Mouse (Mus musculus) forebrain, embryonic 13.5 days (tissue): ENCODE data around the gene Nif3l1. TPM values are rescaled to one million over a fixed set of nuclear protein-coding genes. Genes with fewer than 3 reads are reported as not detected.
A peak's percentile ranks its signal among the peaks of the same experiment; 100 is the strongest.

Experiments
- ATAC-seq: fragments of 200-750 bp; cut with Nextera tagmentation; 2 replicates; pipeline ENCODE4 v1.8.0; 2017
- H3K27ac ChIP-seq: fragments of 300-500 bp; sonication (generic); 2 replicates; pipeline ENCODE4 v1.5.1; 2015; ENCODE audit warnings: inconsistent platforms, mild to moderate bottlenecking, moderate library complexity
- H3K27me3 ChIP-seq: fragments of 300-500 bp; sonication (generic); 2 replicates; pipeline ENCODE4 v1.6.1; 2015; ENCODE audit warnings: mild to moderate bottlenecking, inconsistent platforms
- H3K36me3 ChIP-seq: fragments of 300-500 bp; sonication (generic); 2 replicates; pipeline ENCODE4 v1.6.1; 2015; ENCODE audit warnings: mild to moderate bottlenecking, inconsistent platforms; ENCODE audit not compliant: poor library complexity, severe bottlenecking
- H3K4me1 ChIP-seq: fragments of 300-500 bp; sonication (generic); 2 replicates; pipeline ENCODE4 v1.6.1; 2015; ENCODE audit warnings: inconsistent platforms
- H3K4me2 ChIP-seq: fragments of 300-500 bp; sonication (generic); 2 replicates; pipeline ENCODE4 v1.6.1; 2015; ENCODE audit warnings: inconsistent platforms, mild to moderate bottlenecking, moderate library complexity
- H3K4me3 ChIP-seq: fragments of 300-500 bp; sonication (generic); 2 replicates; pipeline ENCODE4 v1.5.1; 2015; ENCODE audit warnings: mild to moderate bottlenecking, inconsistent platforms
- H3K9ac ChIP-seq: fragments of 300-500 bp; sonication (generic); 2 replicates; pipeline ENCODE4 v1.6.1; 2015; ENCODE audit warnings: mild to moderate bottlenecking, inconsistent platforms
- H3K9me3 ChIP-seq: fragments of 300-500 bp; sonication (generic); replicated peaks from 2 replicates; pipeline ENCODE4 v1.6.1; 2016; ENCODE audit warnings: inconsistent platforms
- WGBS: fragments of 180-500 bp; shearing (Covaris S2); methylation state at CpG from one replicate; pipeline ENCODE4 v1.1.7; 2015; 5-methylcytosine and 5-hydroxymethylcytosine counted together
- polyA plus RNA-seq: library from polyadenylated mRNA; unstranded; fragments of >200 nt; fragmentation: Nextera tagmentation; extraction: Ambion mirVana; gene quantifications from 2 replicates; pipeline ENCODE4 v1.2.1, GENCODE M21; 2015

Nif3l1 gene
- polyA plus RNA-seq, 1 experiment from 2014 or later = 64.1 TPM

GRCm38 (mm10) chr1:58460566-58460965 lies 15.6 kb downstream of the Nif3l1 start:
- H3K9ac ChIP-seq = no peak overlapping the region
- WGBS = 94% methylated on average over 3 of the region's 3 CpGs
- H3K4me1 ChIP-seq = no peaks in the 10 kb centered on the region
- H3K4me3 ChIP-seq = no peak overlapping the region
- no peak overlapping the region for H3K4me2 ChIP-seq
- H3K9me3 ChIP-seq = no peaks in the 10 kb centered on the region
- H3K27me3 ChIP-seq = no peaks in the 10 kb centered on the region
- ATAC-seq = no peak
- peaks cover 96% of the 10 kb centered on the region for H3K36me3 ChIP-seq
- H3K27ac ChIP-seq = no peak overlapping the region

- Histone ChIP-seq H3K9me3 (no peaks in the 10 kb centered on the region), H3K27ac (no peak overlapping the region), H3K27me3 (no peaks in the 10 kb centered on the region), H3K36me3 (peaks cover 90% of the 10 kb centered on the region), H3K9ac (no peak overlapping the region), H3K4me1 (no peaks in the 10 kb centered on the region), H3K4me2 (no peak overlapping the region), H3K4me3 (no peak overlapping the region)
- ATAC-seq = no peak
- 92% methylated on average over 2 of the region's 2 CpGs for WGBS
Observed at GRCm38 (mm10) chr1:58463935-58464334, 19.0 kb downstream of the Nif3l1 start.

- Histone ChIP-seq H3K27ac (no peak overlapping the region), H3K4me2 (no peak overlapping the region), H3K27me3 (no peaks in the 10 kb centered on the region), H3K9ac (no peak overlapping the region), H3K4me3 (no peak overlapping the region), H3K4me1 (no peaks in the 10 kb centered on the region), H3K36me3 (peaks cover 90% of the 10 kb centered on the region), H3K9me3 (no peaks in the 10 kb centered on the region)
- WGBS = 89% methylated on average over 4 of the region's 4 CpGs
- no peak for ATAC-seq
Observed at GRCm38 (mm10) chr1:58465042-58465441, 20.1 kb downstream of the Nif3l1 start.

DNA sequence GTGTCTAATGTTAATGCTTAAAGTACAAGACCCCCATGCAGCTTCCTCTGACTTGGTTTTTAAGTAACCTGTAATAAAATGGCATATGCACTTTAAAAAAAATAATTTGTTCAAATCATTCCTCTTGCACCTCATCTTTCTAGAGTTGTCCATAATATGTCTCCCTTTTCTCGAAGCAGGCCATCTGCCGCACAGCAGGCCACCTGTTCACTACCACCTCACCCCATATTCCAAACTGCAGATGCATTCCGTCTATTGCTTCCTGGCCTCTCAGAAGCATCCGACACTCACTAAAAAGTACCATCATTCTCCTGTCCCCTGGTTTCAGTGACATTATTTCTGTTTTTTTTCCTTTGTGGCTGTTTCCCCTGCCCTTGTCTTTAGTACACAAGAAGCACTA lies 20.6 kb downstream of the Nif3l1 start:
- Histone ChIP-seq H3K27ac (no peak overlapping the region), H3K9me3 (no peaks in the 10 kb centered on the region), H3K4me1 (no peaks in the 10 kb centered on the region), H3K9ac (no peak overlapping the region), H3K36me3 (peaks cover 90% of the 10 kb centered on the region), H3K27me3 (no peaks in the 10 kb centered on the region), H3K4me2 (no peak overlapping the region), H3K4me3 (no peak overlapping the region)
- WGBS = 96% methylated on average over 4 of the region's 4 CpGs
- no peak for ATAC-seq

DNA sequence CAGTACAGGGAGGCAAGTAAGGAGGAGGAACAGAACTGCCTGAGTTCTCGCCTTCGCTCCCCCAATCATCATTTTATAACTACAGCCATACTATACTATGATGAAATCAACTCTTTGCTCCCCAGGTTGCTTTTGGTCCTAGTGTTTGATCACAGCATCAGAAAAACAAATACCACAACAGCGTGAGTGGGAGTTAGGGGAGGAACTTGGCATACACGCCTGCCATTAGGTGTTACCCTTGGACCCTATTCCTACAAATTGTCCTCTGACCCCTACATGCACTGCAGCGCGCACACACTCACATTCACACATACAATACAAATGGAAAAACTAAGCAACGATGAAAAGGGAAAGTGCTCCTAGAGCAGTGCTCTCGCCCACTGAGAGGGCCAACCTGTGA lies 30.7 kb downstream of the Nif3l1 start:
- 96% methylated on average over 8 of the region's 8 CpGs for WGBS
- H3K9ac ChIP-seq = no peak overlapping the region
- no peaks in the 10 kb centered on the region for H3K9me3 ChIP-seq
- no peak overlapping the region for H3K27ac ChIP-seq
- H3K27me3 ChIP-seq = no peaks in the 10 kb centered on the region
- ATAC-seq = no peak
- H3K4me2 ChIP-seq = no peak overlapping the region
- H3K4me3 ChIP-seq = no peak overlapping the region
- H3K36me3 ChIP-seq = peaks cover 82% of the 10 kb centered on the region
- H3K4me1 ChIP-seq = no peaks in the 10 kb centered on the region

DNA sequence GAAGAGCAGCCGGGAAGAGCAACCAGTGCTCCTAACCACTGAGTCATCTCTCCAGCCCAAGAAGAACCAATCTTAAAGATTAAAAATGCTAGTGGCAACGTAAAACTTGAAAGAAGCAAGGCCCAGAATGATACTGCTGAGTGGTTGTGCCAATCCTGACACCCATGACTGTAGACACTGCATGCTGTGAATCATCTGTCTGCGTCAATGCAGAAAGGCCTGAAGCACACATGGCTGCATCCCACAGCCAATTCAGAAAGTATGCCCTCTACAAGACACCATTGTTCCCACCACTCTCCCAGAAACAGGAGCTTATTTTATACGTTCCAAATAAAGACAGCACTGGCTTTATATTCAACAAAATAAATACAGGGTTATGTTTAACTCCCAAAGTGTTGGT lies 37.7 kb downstream of the Nif3l1 start:
- Histone ChIP-seq H3K9me3 (no peaks in the 10 kb centered on the region), H3K4me2 (no peak overlapping the region), H3K27me3 (no peaks in the 10 kb centered on the region), H3K4me1 (no peaks in the 10 kb centered on the region), H3K36me3 (peaks cover 85% of the 10 kb centered on the region), H3K27ac (no peak overlapping the region), H3K9ac (no peak overlapping the region), H3K4me3 (no peak overlapping the region)
- ATAC-seq = no peak
- 95% methylated on average over 4 of the region's 4 CpGs for WGBS

DNA sequence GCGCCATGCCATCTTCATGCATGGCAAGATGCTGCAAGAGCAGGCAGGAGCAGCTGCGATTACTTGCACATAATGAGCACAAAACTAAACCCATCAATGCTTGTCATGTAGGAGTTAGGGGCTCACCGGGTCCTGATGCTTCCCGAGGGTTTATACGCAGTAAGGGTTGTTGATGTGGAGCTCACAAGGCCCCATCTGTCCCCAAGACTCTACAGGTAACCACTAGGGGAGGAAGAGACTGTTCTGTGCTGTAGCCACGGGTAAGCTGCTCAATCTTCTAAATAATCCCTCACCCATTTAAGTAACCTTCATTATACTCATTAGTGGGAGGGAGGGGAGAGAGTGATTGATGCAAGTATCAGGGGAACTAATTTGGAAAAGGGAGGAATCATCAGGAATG lies 50.7 kb downstream of the Nif3l1 start:
- WGBS = 96% methylated on average over 6 of the region's 6 CpGs

GRCm38 (mm10) chr1:58497678-58498077 lies 52.7 kb downstream of the Nif3l1 start:
- H3K27ac ChIP-seq = no peak overlapping the region
- peaks cover 64% of the 10 kb centered on the region for H3K36me3 ChIP-seq
- H3K4me3 ChIP-seq = no peak overlapping the region
- no peaks in the 10 kb centered on the region for H3K9me3 ChIP-seq
- no peaks in the 10 kb centered on the region for H3K27me3 ChIP-seq
- ATAC-seq = no peak
- no peaks in the 10 kb centered on the region for H3K4me1 ChIP-seq
- no peak overlapping the region for H3K4me2 ChIP-seq
- 94% methylated on average over 4 of the region's 4 CpGs for WGBS
- no peak overlapping the region for H3K9ac ChIP-seq

More for the DNA sequence above, 50.7 kb downstream of the Nif3l1 start:
- Histone ChIP-seq H3K4me1 (no peaks in the 10 kb centered on the region), H3K9me3 (no peaks in the 10 kb centered on the region), H3K27me3 (no peaks in the 10 kb centered on the region), H3K4me2 (no peak overlapping the region), H3K9ac (no peak overlapping the region), H3K36me3 (peaks cover 84% of the 10 kb centered on the region), H3K4me3 (no peak overlapping the region), H3K27ac (no peak overlapping the region)
- no peak for ATAC-seq

GRCm38 (mm10) chr1:58498758-58499157 lies 53.8 kb downstream of the Nif3l1 start:
- no peaks in the 10 kb centered on the region for H3K27me3 ChIP-seq
- no peaks in the 10 kb centered on the region for H3K9me3 ChIP-seq
- peaks cover 9% of the 10 kb centered on the region for H3K4me1 ChIP-seq
- no peak overlapping the region for H3K27ac ChIP-seq
- no peak for ATAC-seq
- no peak overlapping the region for H3K9ac ChIP-seq
- H3K36me3 ChIP-seq = peaks cover 57% of the 10 kb centered on the region
- 95% methylated on average over 1 of the region's 1 CpGs for WGBS
- H3K4me2 ChIP-seq = no peak overlapping the region
- no peak overlapping the region for H3K4me3 ChIP-seq

DNA sequence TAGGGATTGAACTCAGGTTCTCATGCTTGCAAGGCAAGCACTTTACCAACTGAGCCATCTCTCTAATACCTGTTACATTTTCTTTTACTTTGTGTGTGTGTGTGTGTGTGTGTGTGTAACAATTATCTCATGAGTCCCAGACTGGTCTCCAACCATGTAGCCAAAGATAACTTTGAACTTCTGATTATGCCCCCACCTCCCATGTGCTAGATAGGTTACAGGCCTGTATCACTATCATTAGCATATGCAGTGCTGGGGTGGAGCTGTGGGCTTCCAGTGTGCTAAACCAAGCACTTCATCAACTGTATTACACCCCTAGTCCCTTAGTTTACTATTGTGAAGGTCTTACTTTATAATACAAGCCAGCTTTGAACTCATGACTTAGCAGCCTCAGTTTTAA lies 58.2 kb downstream of the Nif3l1 start:
- H3K9ac ChIP-seq = no peak overlapping the region
- no peak overlapping the region for H3K4me3 ChIP-seq
- H3K4me2 ChIP-seq = peak overlapping the region; percentile 86
- H3K27ac ChIP-seq = no peak overlapping the region
- H3K4me1 ChIP-seq = peaks cover 14% of the 10 kb centered on the region
- H3K36me3 ChIP-seq = peaks cover 33% of the 10 kb centered on the region
- no peaks in the 10 kb centered on the region for H3K27me3 ChIP-seq
- peaks cover 11% of the 10 kb centered on the region for H3K9me3 ChIP-seq
- no peak for ATAC-seq

DNA sequence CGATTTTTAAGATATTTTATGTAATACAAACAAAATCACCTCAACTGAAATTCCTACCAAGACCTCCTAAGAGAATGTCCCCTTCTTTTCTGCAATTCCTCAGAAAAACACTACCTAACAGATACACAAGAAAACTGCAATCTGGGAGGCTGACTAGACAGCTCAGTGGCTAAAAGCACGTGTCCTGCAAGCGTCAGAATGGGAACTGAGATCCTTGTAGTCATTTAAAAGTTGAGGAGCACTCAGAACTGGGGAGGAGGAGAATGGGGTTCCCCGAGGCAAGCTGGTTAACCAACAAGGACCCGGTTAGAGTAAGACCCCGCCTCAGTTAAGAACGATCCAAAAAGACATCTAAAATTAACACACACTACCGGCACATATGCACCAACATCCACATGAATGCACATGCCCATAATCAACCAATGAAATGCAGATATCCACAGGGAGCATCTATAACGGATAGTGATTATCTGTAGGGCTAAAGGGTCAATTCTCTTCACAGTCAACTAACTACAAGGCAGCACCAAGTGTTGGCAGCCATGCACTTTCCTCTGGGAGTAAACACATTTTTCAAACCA lies 58.9 kb downstream of the Nif3l1 start:
- Histone ChIP-seq H3K9me3 (peaks cover 19% of the 10 kb centered on the region), H3K4me2 (peak overlapping the region; percentile 86), H3K4me1 (peaks cover 14% of the 10 kb centered on the region), H3K27ac (peak overlapping the region; percentile 78; the same call in 1 of the 2 replicates), H3K36me3 (peaks cover 26% of the 10 kb centered on the region), H3K4me3 (peak overlapping the region; percentile 98), H3K9ac (peak overlapping the region; percentile 91), H3K27me3 (no peaks in the 10 kb centered on the region)
- 28% methylated on average over 9 of the region's 9 CpGs for WGBS
- no peak for ATAC-seq

- no peaks in the 10 kb centered on the region for H3K27me3 ChIP-seq
- H3K36me3 ChIP-seq = peaks cover 19% of the 10 kb centered on the region
- H3K4me2 ChIP-seq = peak within 1 kb of the TSS; percentile 86
- H3K9ac ChIP-seq = peak within 1 kb of the TSS; percentile 91
- peaks cover 14% of the 10 kb centered on the region for H3K4me1 ChIP-seq
- ATAC-seq = peak; percentile 100
- 1% methylated on average over 63 of the region's 64 CpGs for WGBS
- H3K27ac ChIP-seq = peak within 1 kb of the TSS; percentile 78
- peak within 1 kb of the TSS; percentile 98 for H3K4me3 ChIP-seq
- H3K9me3 ChIP-seq = peaks cover 21% of the 10 kb centered on the region
Observed at GRCm38 (mm10) chr1:58504577-58505254, 59.8 kb downstream of the Nif3l1 start, which contains the start of gene Orc2. TSS of gene Orc2 (minus strand) at chr1:58505109.

GRCm38 (mm10) chr1:58507249-58507648 lies 62.3 kb downstream of the Nif3l1 start:
- no peak overlapping the region for H3K4me2 ChIP-seq
- peaks cover 14% of the 10 kb centered on the region for H3K4me1 ChIP-seq
- no peak for ATAC-seq
- H3K9ac ChIP-seq = no peak overlapping the region
- peaks cover 21% of the 10 kb centered on the region for H3K9me3 ChIP-seq
- no peaks in the 10 kb centered on the region for H3K27me3 ChIP-seq
- H3K27ac ChIP-seq = no peak overlapping the region
- whole genome bisulfite sequencing = 97% methylated on average over 3 of the region's 3 CpGs
- no peak overlapping the region for H3K4me3 ChIP-seq
- peaks cover 10% of the 10 kb centered on the region; the same call in 1 of the 2 replicates for H3K36me3 ChIP-seq
